Mouse (Mus musculus) CH12.LX (cell line): ENCODE results near the gene Stpg4. TPM values are rescaled to one million over a fixed set of nuclear protein-coding genes. Genes with fewer than 3 reads are reported as not detected.

Experiments
- DNase-seq: peaks from one replicate; pipeline ENCODE4 v3.0.0-alpha.2; 2013; ENCODE audit errors: extremely low read depth
- H3K27ac ChIP-seq: 2 replicates; pipeline ENCODE4 v1.5.1; 2012; ENCODE audit warnings: low read depth, mild to moderate bottlenecking, control low read depth, moderate library complexity; ENCODE audit not compliant: insufficient read depth
- H3K27me3 ChIP-seq: replicated peaks from 2 replicates; pipeline ENCODE3; 2012; ENCODE audit warnings: inconsistent platforms
- H3K36me3 ChIP-seq, 2 experiments: replicated peaks in 1 of 2; 2 replicates each; pipeline versions ENCODE3 to v1.6.1; 2012; ENCODE audit warnings: inconsistent platforms in 1 of 2, low read length in 1 of 2, mild to moderate bottlenecking in 1 of 2, mixed read lengths in 1 of 2, moderate library complexity in 1 of 2; ENCODE audit not compliant: control insufficient read depth in 1 of 2, insufficient read depth in 1 of 2
- H3K4me1 ChIP-seq, 2 experiments: 2 replicates each; pipeline ENCODE4 v1.6.1; 2012; ENCODE audit warnings: inconsistent platforms in 1 of 2, moderate library complexity in 1 of 2; ENCODE audit not compliant: insufficient read depth in 2 of 2, control insufficient read depth in 1 of 2
- H3K4me2 ChIP-seq: 2 replicates; pipeline ENCODE4 v1.6.1; 2012; ENCODE audit warnings: low read depth, mild to moderate bottlenecking, control low read depth; ENCODE audit not compliant: poor library complexity, insufficient read depth, severe bottlenecking
- H3K4me3 ChIP-seq, 3 experiments: fragments of 150-350 bp in 1 of 3; sonication (generic) in 1 of 3; replicated peaks in 1 of 3; 2 replicates each; pipeline versions ENCODE3 to v1.5.1; 2011 to 2012; ENCODE audit warnings: low read depth in 2 of 3, low read length in 2 of 3, mild to moderate bottlenecking in 2 of 3, moderate library complexity in 2 of 3, control low read depth in 1 of 3, improper control_type of control experiment in 1 of 3, inconsistent platforms in 1 of 3, mixed read lengths in 1 of 3; ENCODE audit not compliant: poor library complexity in 1 of 3
- H3K79me2 ChIP-seq: replicated peaks from 2 replicates; pipeline ENCODE4 v1.6.1; 2012; ENCODE audit warnings: mild to moderate bottlenecking, moderate library complexity; ENCODE audit not compliant: control insufficient read depth, poor library complexity, insufficient read depth, severe bottlenecking; ENCODE audit errors: extremely low read depth
- H3K9ac ChIP-seq: 2 replicates; pipeline ENCODE4 v1.6.1; 2012; ENCODE audit warnings: low read depth, mild to moderate bottlenecking, control low read depth, moderate library complexity; ENCODE audit not compliant: insufficient read depth
- H3K9me3 ChIP-seq: replicated peaks from 2 replicates; pipeline ENCODE3; 2012; ENCODE audit warnings: low read length, inconsistent platforms, mixed read lengths
- CHD1 ChIP-seq: IDR thresholded peaks from 2 replicates; pipeline ENCODE4 v1.6.1; 2012; ENCODE audit warnings: low read depth, low read length, improper control_type of control experiment, inconsistent platforms
- CTCF ChIP-seq, 2 experiments: IDR thresholded peaks in 1 of 2; conservative IDR thresholded peaks in 1 of 2; 2 replicates each; pipeline ENCODE4 v1.5.1; 2011 to 2012; ENCODE audit warnings: low read depth in 2 of 2, low read length in 2 of 2, improper control_type of control experiment in 1 of 2, inconsistent platforms in 1 of 2, mild to moderate bottlenecking in 1 of 2, moderate library complexity in 1 of 2
- E2F4 ChIP-seq: IDR thresholded peaks from 2 replicates; pipeline ENCODE4 v1.6.1; 2011; ENCODE audit warnings: low read depth, low read length, improper control_type of control experiment; ENCODE audit not compliant: insufficient replicate concordance
- EP300 ChIP-seq: IDR thresholded peaks from 2 replicates; pipeline ENCODE4 v1.6.1; 2011; ENCODE audit warnings: low read length, improper control_type of control experiment
- GABPA ChIP-seq: IDR thresholded peaks from 2 replicates; pipeline ENCODE4 v1.6.1; 2012; ENCODE audit warnings: low read depth, low read length, improper control_type of control experiment, inconsistent platforms; ENCODE audit not compliant: insufficient replicate concordance
- IRF4 ChIP-seq: IDR thresholded peaks from 2 replicates; pipeline ENCODE4 v1.6.1; 2014; ENCODE audit warnings: low read depth, mild to moderate bottlenecking, inconsistent platforms, low read length, improper control_type of control experiment
- JUND ChIP-seq: conservative IDR thresholded peaks from 2 replicates; pipeline ENCODE4 v1.6.1; 2011; ENCODE audit warnings: low read depth, low read length, improper control_type of control experiment
- MAX ChIP-seq: IDR thresholded peaks from 2 replicates; pipeline ENCODE4 v1.6.1; 2011; ENCODE audit warnings: low read length, improper control_type of control experiment
- MAZ ChIP-seq: IDR thresholded peaks from 2 replicates; pipeline ENCODE4 v1.6.1; 2012; ENCODE audit warnings: low read depth, mild to moderate bottlenecking, inconsistent platforms, low read length, improper control_type of control experiment, moderate library complexity
- MEF2A ChIP-seq: IDR thresholded peaks from 2 replicates; pipeline ENCODE4 v1.6.1; 2014; ENCODE audit warnings: low read depth, mild to moderate bottlenecking, inconsistent platforms, low read length, improper control_type of control experiment, borderline replicate concordance
- NRF1 ChIP-seq: IDR thresholded peaks from 2 replicates; pipeline ENCODE4 v1.6.1; 2014; ENCODE audit warnings: low read depth, mild to moderate bottlenecking, inconsistent platforms, low read length, improper control_type of control experiment, moderate library complexity
- PAX5 ChIP-seq: IDR thresholded peaks from 2 replicates; pipeline ENCODE4 v1.6.1; 2012; ENCODE audit warnings: low read length, inconsistent platforms, mixed read lengths
- POLR2A ChIP-seq: IDR thresholded peaks from 2 replicates; pipeline ENCODE4 v1.6.1; 2011; ENCODE audit warnings: low read depth, mild to moderate bottlenecking, improper control_type of control experiment, low read length
- POLR2AphosphoS2 ChIP-seq: IDR thresholded peaks from 2 replicates; pipeline ENCODE4 v1.6.1; 2011; ENCODE audit warnings: low read depth, low read length, improper control_type of control experiment
- RAD21 ChIP-seq: IDR thresholded peaks from 2 replicates; pipeline ENCODE4 v1.6.1; 2011; ENCODE audit warnings: low read depth, mild to moderate bottlenecking, low read length, improper control_type of control experiment, moderate library complexity
- SIN3A ChIP-seq: IDR thresholded peaks from 2 replicates; pipeline ENCODE4 v1.6.1; 2012; ENCODE audit warnings: low read length, improper control_type of control experiment, inconsistent platforms
- SMC3 ChIP-seq: IDR thresholded peaks from 2 replicates; pipeline ENCODE4 v1.6.1; 2011; ENCODE audit warnings: low read depth, low read length, improper control_type of control experiment
- TBP ChIP-seq: conservative IDR thresholded peaks from 2 replicates; pipeline ENCODE4 v1.6.1; 2011; ENCODE audit warnings: low read depth, low read length, improper control_type of control experiment
- TCF12 ChIP-seq: IDR thresholded peaks from 2 replicates; pipeline ENCODE4 v1.6.1; 2014; ENCODE audit warnings: low read depth, mild to moderate bottlenecking, inconsistent platforms, low read length, improper control_type of control experiment
- UBTF ChIP-seq: IDR thresholded peaks from 2 replicates; pipeline ENCODE4 v1.6.1; 2012; ENCODE audit warnings: low read depth, mild to moderate bottlenecking, inconsistent platforms, low read length, improper control_type of control experiment, moderate library complexity
- USF1 ChIP-seq: IDR thresholded peaks from 2 replicates; pipeline ENCODE4 v1.6.1; 2014; ENCODE audit warnings: low read depth, mild to moderate bottlenecking, inconsistent platforms, low read length, improper control_type of control experiment
- ZC3H11A ChIP-seq: IDR thresholded peaks from 2 replicates; pipeline ENCODE4 v1.6.1; 2012; ENCODE audit warnings: low read depth, mild to moderate bottlenecking, inconsistent platforms, low read length, improper control_type of control experiment
- ZNF384 ChIP-seq: IDR thresholded peaks from 2 replicates; pipeline ENCODE4 v1.6.1; 2012; ENCODE audit warnings: low read depth, low read length, improper control_type of control experiment, inconsistent platforms
- dilution Hi-C: fragments of 300-500 bp; cut with MboI; formaldehyde crosslinking; loops from 2 replicates; pipeline ENCODE4 v1.14.3; 2020; ENCODE audit warnings: low sequenced_read_pairs; ENCODE audit not compliant: extremely low pct_unique_long_range_greater_than_20kb, extremely low pct_ligation_motif_present
- in situ Hi-C: fragments of 300-500 bp; cut with MboI; formaldehyde crosslinking; loops from 3 replicates; pipeline ENCODE4 v1.14.3; 2019; ENCODE audit warnings: low sequenced_read_pairs, low pct_ligation_motif_present, low pct_unique_long_range_greater_than_20kb, mixed read lengths
- polyA plus RNA-seq: library from polyadenylated mRNA; unstranded; fragments of >175 nt; gene quantifications from 2 replicates; pipeline ENCODE4 v1.2.1, GENCODE M21; 2012; ENCODE audit warnings: low read depth; ENCODE audit not compliant: insufficient read length
- total RNA-seq, 2 experiments: library from RNA; depleted of rRNA; stranded (reverse); fragments of 300-350 nt in 1 of 2; fragments of >200 nt in 1 of 2; gene quantifications; 2 replicates each; pipeline ENCODE4 v1.2.3; 2012 to 2014

Stpg4 gene
- total and polyA plus RNA-seq, 3 experiments, result not detected

DNA sequence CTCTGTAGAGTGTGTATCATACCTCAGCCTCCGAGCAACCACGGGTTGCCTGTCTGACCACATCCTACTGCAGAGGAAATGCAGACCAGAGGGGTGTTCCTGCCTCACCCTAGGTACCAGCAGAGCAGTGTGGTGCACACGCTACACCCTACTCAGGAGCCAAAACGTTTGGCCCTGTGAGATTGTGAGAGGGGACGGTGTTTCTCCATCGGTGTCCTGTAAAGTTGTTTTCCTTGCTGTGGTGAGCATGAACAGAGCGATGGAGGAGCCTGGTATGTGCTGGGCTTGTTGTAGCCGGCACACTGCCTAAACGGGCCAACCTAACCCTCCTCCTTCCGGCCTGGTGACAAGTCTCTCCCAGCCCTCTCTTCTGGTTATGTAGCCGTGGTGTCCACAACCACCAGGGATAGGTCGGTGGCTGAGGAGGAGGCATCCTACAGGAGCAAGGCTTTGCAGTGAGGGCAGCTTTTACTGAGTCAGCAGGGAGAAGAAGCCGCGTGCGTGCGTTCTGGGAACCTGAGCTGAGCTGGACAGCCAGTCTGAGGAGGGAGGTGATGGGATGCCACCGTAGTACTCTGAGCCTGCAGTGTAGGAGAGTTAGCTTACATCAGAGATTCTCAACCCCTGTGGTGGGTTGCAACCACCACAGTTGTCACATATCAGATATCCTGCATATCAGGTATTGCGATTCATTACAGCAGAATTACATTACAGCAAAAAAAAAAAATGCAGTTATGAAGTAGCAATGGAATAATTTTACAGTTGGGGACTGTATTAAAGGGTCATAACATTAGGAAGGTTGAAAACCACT is 82.9 kb downstream of the Stpg4 start:
- H3K79me2 ChIP-seq, result no peaks in the 10 kb centered on the region
- no peak overlapping the region for H3K27ac ChIP-seq
- H3K9me3 ChIP-seq, result peaks cover 3% of the 10 kb centered on the region
- H3K4me1 ChIP-seq, result peaks cover 0 to 12% of the 10 kb centered on the region in 2 experiments; a peak in 2 of 4 replicates
- no peak overlapping the region for H3K4me3 ChIP-seq
- DNase-seq, result no peak
- no peak overlapping the region for H3K4me2 ChIP-seq
- no peak for TF ChIP-seq CHD1
- no peak for TF ChIP-seq E2F4
- no peak for TF ChIP-seq POLR2AphosphoS2
- no peak for TF ChIP-seq USF1
- TF ChIP-seq POLR2A, result no peak
- no peak for TF ChIP-seq MEF2A
- no peak for TF ChIP-seq ZC3H11A
- TF ChIP-seq TCF12, result no peak
- TF ChIP-seq JUND, result no peak
- TF ChIP-seq, all 38 proteins: peak for 0
- Histone ChIP-seq H3K27me3 (no peaks in the 10 kb centered on the region), H3K9ac (no peak overlapping the region), H3K36me3 (peaks cover 0 to 53% of the 10 kb centered on the region in 2 experiments)
- in situ Hi-C loops, result no loop called here
- dilution Hi-C loops, result no loop called here

DNA sequence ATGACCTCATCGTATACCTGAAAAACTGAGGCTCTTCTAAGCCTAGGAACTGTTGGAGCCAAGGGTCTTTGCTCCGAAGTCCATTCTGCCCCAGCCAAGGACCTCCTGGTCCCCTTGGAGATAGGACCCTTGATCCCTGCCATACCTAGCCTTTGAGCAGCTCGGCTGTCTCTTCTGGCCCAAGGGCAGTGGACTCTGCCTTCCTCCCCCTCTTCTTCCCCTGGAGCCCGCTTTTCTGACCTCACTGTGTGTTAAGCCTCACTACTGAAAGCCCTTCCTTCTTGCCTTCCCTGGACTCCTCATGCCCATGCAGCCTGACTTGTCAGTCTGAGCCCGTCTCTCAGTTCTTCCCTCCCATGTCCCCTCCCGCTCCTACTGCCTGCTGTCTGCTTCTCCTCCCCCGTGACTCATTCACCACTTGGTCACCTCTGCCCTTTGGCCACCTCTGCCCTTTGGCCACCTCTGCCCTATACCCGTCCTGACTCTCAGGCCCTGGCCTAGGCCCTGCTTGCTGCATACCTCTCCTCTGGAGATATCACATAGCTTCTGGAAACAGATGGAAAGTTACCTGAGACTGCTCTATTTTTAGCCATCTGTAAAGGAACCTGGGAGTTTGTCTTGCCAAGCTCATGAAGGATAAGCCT is 84.4 kb downstream of the Stpg4 start:
- Histone ChIP-seq H3K4me2 (no peak overlapping the region), H3K27ac (no peak overlapping the region), H3K9ac (no peak overlapping the region), H3K27me3 (no peaks in the 10 kb centered on the region), H3K9me3 (peaks cover 2% of the 10 kb centered on the region), H3K36me3 (peaks cover 0 to 58% of the 10 kb centered on the region in 2 experiments), H3K4me3 (no peak overlapping the region), H3K4me1 (peaks cover 0 to 12% of the 10 kb centered on the region in 2 experiments; a peak in 2 of 4 replicates), H3K79me2 (no peaks in the 10 kb centered on the region)
- DNase-seq, result no peak
- no peak for TF ChIP-seq SMC3
- TF ChIP-seq TBP, result no peak
- no peak for TF ChIP-seq MAX
- TF ChIP-seq EP300, result no peak
- no peak for TF ChIP-seq ZC3H11A
- TF ChIP-seq RAD21, result no peak
- TF ChIP-seq POLR2AphosphoS2, result no peak
- no peak for TF ChIP-seq MAZ
- TF ChIP-seq CTCF (conservative IDR thresholded peaks at IDR 0.05 in 1 of 2, IDR thresholded peaks at IDR 0.05 in 1 of 2; ENCODE audit: low read depth in 2 of 2, low read length in 2 of 2), result no peak
- TF ChIP-seq UBTF, result no peak
- no peak for TF ChIP-seq GABPA
- no peak for TF ChIP-seq ZNF384
- TF ChIP-seq NRF1, result no peak
- TF ChIP-seq SIN3A, result no peak
- TF ChIP-seq PAX5, result no peak
- TF ChIP-seq USF1, result no peak
- no peak for TF ChIP-seq MEF2A
- TF ChIP-seq IRF4, result no peak
- dilution Hi-C loops (no loop called here), in situ Hi-C loops (no loop called here)
